Mouse (Mus musculus) bone marrow macrophage, adult 2 months (primary cell): ENCODE data around the gene Snx11.

ENCODE experiments used
- CTCF ChIP-seq: IDR thresholded peaks from 2 replicates; pipeline ENCODE4 v1.5.1; 2012; ENCODE audit warnings: low read depth, mild to moderate bottlenecking, low read length, moderate library complexity
- POLR2A ChIP-seq: IDR thresholded peaks from 2 replicates; pipeline ENCODE4 v1.6.1; 2012; ENCODE audit warnings: mild to moderate bottlenecking, low read depth, low read length, borderline replicate concordance

DNA sequence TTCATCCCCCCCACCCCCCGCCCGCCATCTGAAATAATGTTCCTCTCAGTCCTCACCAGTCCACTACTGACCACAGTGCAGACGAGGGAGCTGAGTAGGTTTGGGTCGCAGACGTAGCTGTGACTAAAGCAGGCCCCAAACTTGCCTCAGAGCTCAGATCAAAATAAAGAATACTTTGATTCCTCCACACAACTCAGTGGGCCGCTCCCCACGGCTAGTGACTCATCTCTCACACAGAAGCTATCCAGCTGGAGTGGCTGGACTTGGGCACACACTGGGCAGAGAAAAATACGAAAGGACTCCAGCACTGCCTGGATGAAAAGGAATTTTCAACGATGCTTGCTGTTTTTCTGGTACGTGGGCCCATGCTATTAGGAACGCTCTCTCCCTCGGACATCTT, 10.8 kb downstream of the Snx11 start:
- TF ChIP-seq CTCF (no peak), POLR2A (no peak)
